Mouse (Mus musculus): ENCODE results near the gene Syne3. TPM values are rescaled to one million over a fixed set of nuclear protein-coding genes. Genes with fewer than 3 reads are reported as not detected.

Syne3 gene
- polyA plus RNA-seq, 1 experiment from 2014 or later: 0.09 TPM

- Histone ChIP-seq H3K9me3 (no peaks in the 10 kb centered on the region), H3K27ac (no peak overlapping the region; the same call in 1 of the 2 replicates), H3K4me3 (no peak overlapping the region), H3K4me1 (replicated peaks) (peaks cover 34% of the 10 kb centered on the region), H3K36me3 (no peaks in the 10 kb centered on the region), H3K27me3 (ENCODE audit: insufficient read depth, poor library complexity, severe bottlenecking) (peaks cover 41% of the 10 kb centered on the region)
- WGBS: 44% methylated on average over 9 of the region's 9 CpGs
- peak; percentile 21 for DNase-seq (ENCODE audit: low spot score)
These were observed 6.5 kb downstream of the Syne3 start for GRCm38 (mm10) chr12:105003158-105003557.

GRCm38 (mm10) chr12:105002340-105003132 is 7.1 kb downstream of the Syne3 start:
- Histone ChIP-seq H3K9me3 (no peaks in the 10 kb centered on the region), H3K36me3 (no peaks in the 10 kb centered on the region), H3K4me3 (no peak overlapping the region), H3K27ac (peak overlapping the region; percentile 17; the same call in 1 of the 2 replicates), H3K4me1 (replicated peaks) (peaks cover 33% of the 10 kb centered on the region), H3K27me3 (ENCODE audit: insufficient read depth, poor library complexity, severe bottlenecking) (peaks cover 35% of the 10 kb centered on the region)
- 70% methylated on average over 10 of the region's 10 CpGs for WGBS
- DNase-seq (ENCODE audit: low spot score): peak; percentile 57

- DNase-seq (ENCODE audit: low spot score): no peak
These were observed 8.3 kb downstream of the Syne3 start for GRCm38 (mm10) chr12:105001317-105001716.

GRCm38 (mm10) chr12:105000487-105001283 is 8.9 kb downstream of the Syne3 start:
- 83% methylated on average over 9 of the region's 9 CpGs for WGBS
- Histone ChIP-seq H3K4me3 (no peak overlapping the region), H3K4me1 (replicated peaks) (peaks cover 33% of the 10 kb centered on the region), H3K27ac (no peak overlapping the region), H3K36me3 (no peaks in the 10 kb centered on the region), H3K9me3 (no peaks in the 10 kb centered on the region), H3K27me3 (ENCODE audit: insufficient read depth, poor library complexity, severe bottlenecking) (peaks cover 17% of the 10 kb centered on the region; the same call in 1 of the 2 replicates)
- DNase-seq (ENCODE audit: low spot score): no peak

More at GRCm38 (mm10) chr12:105001317-105001716, 8.3 kb downstream of the Syne3 start:
- H3K27me3 ChIP-seq (ENCODE audit: insufficient read depth, poor library complexity, severe bottlenecking): peaks cover 23% of the 10 kb centered on the region; the same call in 1 of the 2 replicates
- H3K9me3 ChIP-seq: no peaks in the 10 kb centered on the region
- H3K4me1 ChIP-seq (replicated peaks): peaks cover 33% of the 10 kb centered on the region
- no peaks in the 10 kb centered on the region for H3K36me3 ChIP-seq
- WGBS: 88% methylated on average over 9 of the region's 9 CpGs
- no peak overlapping the region for H3K27ac ChIP-seq
- no peak overlapping the region for H3K4me3 ChIP-seq

GRCm38 (mm10) chr12:104999171-104999570 is 10.4 kb downstream of the Syne3 start:
- Histone ChIP-seq H3K9me3 (no peaks in the 10 kb centered on the region), H3K4me3 (no peak overlapping the region), H3K36me3 (no peaks in the 10 kb centered on the region), H3K27ac (no peak overlapping the region), H3K4me1 (replicated peaks) (peaks cover 41% of the 10 kb centered on the region), H3K27me3 (ENCODE audit: insufficient read depth, poor library complexity, severe bottlenecking) (peaks cover 9% of the 10 kb centered on the region; the same call in 1 of the 2 replicates)
- WGBS: 62% methylated on average over 8 of the region's 8 CpGs
- no peak for DNase-seq (ENCODE audit: low spot score)

- Histone ChIP-seq H3K9me3 (no peaks in the 10 kb centered on the region), H3K27me3 (ENCODE audit: insufficient read depth, poor library complexity, severe bottlenecking) (peaks cover 6% of the 10 kb centered on the region; the same call in 1 of the 2 replicates), H3K4me3 (no peak overlapping the region), H3K4me1 (replicated peaks) (peaks cover 35% of the 10 kb centered on the region), H3K36me3 (no peaks in the 10 kb centered on the region), H3K27ac (no peak overlapping the region)
- WGBS: 78% methylated on average over 6 of the region's 6 CpGs
- DNase-seq (ENCODE audit: low spot score): no peak
These were observed 11.1 kb downstream of the Syne3 start for GRCm38 (mm10) chr12:104998541-104998940.

DNA sequence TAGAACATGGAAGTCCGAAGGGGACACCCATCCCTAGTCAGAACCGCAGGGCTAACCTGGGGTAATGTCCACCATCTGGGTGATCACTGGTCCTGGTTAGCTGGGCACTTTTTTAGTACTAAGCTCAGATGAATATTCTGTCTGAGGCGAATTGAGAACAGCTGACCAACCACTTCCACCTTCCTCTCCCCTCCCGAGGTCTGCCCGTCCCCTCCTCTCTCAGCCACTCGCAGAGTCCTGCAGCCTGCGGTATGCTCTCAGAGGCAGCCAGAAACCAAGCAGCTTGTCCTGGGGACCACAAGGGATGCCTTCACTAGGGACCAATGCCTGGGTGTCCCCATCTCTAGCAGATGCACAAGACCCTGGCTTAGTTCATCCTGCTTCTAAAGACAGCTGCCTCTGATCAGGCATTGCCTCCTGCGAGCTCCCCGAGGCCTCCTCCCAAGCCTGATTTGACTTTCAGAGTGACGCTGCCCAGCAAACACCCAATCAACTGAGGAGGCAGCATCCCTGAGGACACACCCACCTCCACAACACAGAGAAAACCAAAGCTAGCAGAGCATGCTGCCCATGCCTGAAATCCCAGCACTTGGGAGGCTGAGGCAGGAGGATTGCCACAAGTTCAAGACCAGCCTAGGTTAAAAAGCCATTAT is 11.8 kb downstream of the Syne3 start:
- peaks cover 6% of the 10 kb centered on the region; the same call in 1 of the 2 replicates for H3K27me3 ChIP-seq (ENCODE audit: insufficient read depth, poor library complexity, severe bottlenecking)
- no peaks in the 10 kb centered on the region for H3K36me3 ChIP-seq
- H3K4me1 ChIP-seq (replicated peaks): peaks cover 27% of the 10 kb centered on the region
- H3K9me3 ChIP-seq: no peaks in the 10 kb centered on the region
- no peak for DNase-seq (ENCODE audit: low spot score)
- H3K27ac ChIP-seq: no peak overlapping the region
- no peak overlapping the region for H3K4me3 ChIP-seq
- WGBS: 84% methylated on average over 10 of the region's 10 CpGs

GRCm38 (mm10) chr12:104997159-104997558 is 12.4 kb downstream of the Syne3 start:
- DNase-seq (ENCODE audit: low spot score): no peak
- no peaks in the 10 kb centered on the region for H3K9me3 ChIP-seq
- peak overlapping the region; percentile 23; the same call in 1 of the 2 replicates for H3K27ac ChIP-seq
- H3K4me1 ChIP-seq (replicated peaks): peaks cover 21% of the 10 kb centered on the region
- H3K36me3 ChIP-seq: no peaks in the 10 kb centered on the region
- peaks cover 6% of the 10 kb centered on the region; the same call in 1 of the 2 replicates for H3K27me3 ChIP-seq (ENCODE audit: insufficient read depth, poor library complexity, severe bottlenecking)
- no peak overlapping the region for H3K4me3 ChIP-seq
- WGBS: 90% methylated on average over 10 of the region's 10 CpGs

DNA sequence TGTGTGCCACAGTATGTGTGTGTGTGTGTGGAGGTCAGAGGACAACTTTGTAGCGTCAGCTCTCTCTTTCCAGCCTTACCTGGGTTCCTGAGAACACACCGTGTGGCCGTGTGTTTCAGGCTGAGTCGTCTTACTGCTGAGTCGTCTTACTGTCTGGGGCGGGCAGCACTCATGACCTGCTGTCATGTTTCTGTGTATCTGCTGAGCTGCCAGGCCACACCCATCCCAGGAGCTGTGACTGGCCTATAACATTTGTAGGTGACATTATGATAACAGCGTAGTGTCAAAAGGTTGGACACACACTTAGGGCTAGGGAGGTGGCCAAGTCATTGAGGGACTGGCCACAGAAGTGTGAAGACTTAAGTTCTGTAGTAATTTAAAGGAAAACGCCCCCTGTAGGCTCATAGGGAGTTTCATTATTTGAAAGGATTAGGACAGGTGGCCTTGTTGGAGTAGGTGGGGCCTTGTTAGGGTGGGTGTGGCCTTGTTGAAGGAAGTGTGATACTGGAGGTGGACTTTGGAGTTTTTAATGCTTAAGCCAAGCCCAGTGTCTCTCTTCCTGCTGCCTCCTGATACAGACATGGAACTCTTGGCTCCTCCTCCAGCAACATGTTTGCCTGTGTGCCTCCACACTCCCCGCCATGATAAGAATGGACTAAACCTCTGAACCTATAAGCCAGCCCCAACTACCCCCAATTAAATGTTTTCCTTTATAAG is 13.4 kb downstream of the Syne3 start:
- H3K4me3 ChIP-seq: no peak overlapping the region
- no peaks in the 10 kb centered on the region for H3K36me3 ChIP-seq
- no peaks in the 10 kb centered on the region for H3K9me3 ChIP-seq
- H3K27ac ChIP-seq: no peak overlapping the region
- H3K27me3 ChIP-seq (ENCODE audit: insufficient read depth, poor library complexity, severe bottlenecking): peaks cover 6% of the 10 kb centered on the region; the same call in 1 of the 2 replicates
- DNase-seq (ENCODE audit: low spot score): no peak
- H3K4me1 ChIP-seq (replicated peaks): peaks cover 16% of the 10 kb centered on the region
- 84% methylated on average over 9 of the region's 9 CpGs for WGBS

DNA sequence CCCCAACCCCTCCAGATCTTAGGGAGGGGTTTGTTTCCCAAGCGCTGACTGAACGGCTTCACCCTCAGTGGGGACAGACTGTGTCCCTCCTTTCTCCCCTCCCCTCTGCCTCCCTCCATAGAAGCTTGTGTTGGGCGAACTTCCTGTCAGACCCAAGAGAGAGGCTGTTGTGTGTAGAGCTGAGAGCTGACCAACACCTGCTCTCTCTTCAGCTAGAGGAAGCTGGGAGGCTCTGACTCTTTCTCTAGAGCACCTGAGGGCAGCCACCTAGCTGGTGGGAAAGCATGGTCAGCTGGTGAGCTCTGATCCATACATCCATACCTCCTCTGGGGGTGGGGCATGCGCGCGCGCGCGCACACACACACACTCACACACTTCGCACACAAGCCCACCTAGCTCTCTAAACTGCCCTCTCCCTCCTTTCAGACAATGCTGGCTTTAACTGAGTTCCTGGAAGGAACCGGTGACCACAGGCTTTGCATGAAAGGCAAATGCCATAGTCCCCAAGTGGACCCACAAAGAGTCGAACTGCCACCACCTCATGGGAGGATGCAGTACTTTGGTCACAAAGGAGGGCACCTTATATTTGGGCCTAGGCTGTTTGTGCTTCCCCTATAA is 14.2 kb downstream of the Syne3 start:
- Histone ChIP-seq H3K27ac (no peak overlapping the region; the same call in 1 of the 2 replicates), H3K9me3 (no peaks in the 10 kb centered on the region), H3K36me3 (no peaks in the 10 kb centered on the region), H3K27me3 (ENCODE audit: insufficient read depth, poor library complexity, severe bottlenecking) (peaks cover 2% of the 10 kb centered on the region; the same call in 1 of the 2 replicates), H3K4me3 (no peak overlapping the region), H3K4me1 (replicated peaks) (peaks cover 16% of the 10 kb centered on the region)
- 88% methylated on average over 12 of the region's 12 CpGs for WGBS
- DNase-seq (ENCODE audit: low spot score): no peak

DNA sequence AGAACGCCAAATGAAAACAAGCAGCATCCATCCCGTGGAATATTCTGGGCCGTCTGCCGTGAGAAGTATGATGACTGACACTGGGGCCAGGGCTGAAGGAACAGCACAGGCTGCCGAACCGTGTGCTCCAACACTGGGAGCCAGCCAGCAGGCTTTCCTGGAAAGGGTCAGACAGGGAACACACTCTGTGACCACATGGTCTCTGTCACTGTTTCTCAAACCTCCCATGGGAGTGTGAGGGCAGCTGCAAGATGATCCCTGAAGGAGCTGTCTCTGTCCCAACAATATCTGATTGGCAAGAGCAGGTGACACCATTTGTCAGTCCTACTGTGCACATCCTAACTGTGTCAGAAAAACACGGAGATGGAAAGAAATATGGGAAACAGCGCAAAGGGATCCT is 16.8 kb downstream of the Syne3 start:
- no peak for DNase-seq (ENCODE audit: low spot score)
- WGBS: 84% methylated on average over 8 of the region's 8 CpGs

More for the DNA sequence above, 16.8 kb downstream of the Syne3 start:
- Histone ChIP-seq H3K4me1 (replicated peaks) (peaks cover 14% of the 10 kb centered on the region), H3K4me3 (no peak overlapping the region), H3K27me3 (ENCODE audit: insufficient read depth, poor library complexity, severe bottlenecking) (no peaks in the 10 kb centered on the region), H3K9me3 (no peaks in the 10 kb centered on the region), H3K27ac (no peak overlapping the region), H3K36me3 (no peaks in the 10 kb centered on the region)
